Mouse (Mus musculus) kidney, postnatal 25 days (tissue): Measurements from ENCODE around the gene Myl4.
A peak's percentile ranks its signal among the peaks of the same experiment; 100 is the strongest.
"Not testable (repeated sequence)": the region's sequence is repeated elsewhere in the genome, so short reads cannot be mapped to it uniquely, and the experiment has no call there.

Experiments used
- DNase-seq, 2 experiments: peaks; one replicate each; pipeline ENCODE4 v3.0.0; 2021; ENCODE audit warnings: mixed read lengths in 2 of 2

Myl4 gene

DNA sequence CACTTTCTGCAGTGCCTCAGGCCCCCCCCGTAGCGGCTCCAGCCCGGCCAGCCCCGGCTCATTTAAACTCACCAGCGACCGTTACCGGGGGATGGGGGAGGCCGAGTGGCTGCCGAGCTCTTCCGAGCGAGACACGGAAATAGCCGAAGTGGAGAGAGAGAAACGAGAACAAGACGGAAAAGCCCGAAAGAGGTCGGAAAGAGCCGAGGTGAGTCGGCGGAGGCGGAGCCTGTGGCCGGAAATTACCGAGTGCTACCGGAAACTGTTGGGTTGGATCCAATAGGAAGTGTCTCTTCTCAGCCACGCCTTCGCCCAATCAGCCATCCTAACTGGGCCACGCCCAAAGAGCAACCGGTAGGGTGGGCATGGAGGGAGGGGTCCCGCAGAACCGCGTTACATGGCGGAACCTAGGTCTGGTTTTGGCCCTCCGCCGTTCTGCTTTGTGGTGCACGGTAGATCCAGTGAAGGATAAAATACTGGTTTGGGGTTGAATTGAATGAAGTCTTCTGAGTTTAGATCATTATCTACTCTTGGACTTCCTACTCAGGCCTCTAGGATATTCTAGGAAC is at the start of gene Myl4, which contains the start of gene Cdc27:
Gene Myl4, plus strand, starts transcription at position 258 of the 569 bp plus-strand sequence.
Gene Cdc27, minus strand, starts transcription at position 215 of the 569 bp plus-strand sequence.
- peak; percentile 95 to 99 for DNase-seq

DNA sequence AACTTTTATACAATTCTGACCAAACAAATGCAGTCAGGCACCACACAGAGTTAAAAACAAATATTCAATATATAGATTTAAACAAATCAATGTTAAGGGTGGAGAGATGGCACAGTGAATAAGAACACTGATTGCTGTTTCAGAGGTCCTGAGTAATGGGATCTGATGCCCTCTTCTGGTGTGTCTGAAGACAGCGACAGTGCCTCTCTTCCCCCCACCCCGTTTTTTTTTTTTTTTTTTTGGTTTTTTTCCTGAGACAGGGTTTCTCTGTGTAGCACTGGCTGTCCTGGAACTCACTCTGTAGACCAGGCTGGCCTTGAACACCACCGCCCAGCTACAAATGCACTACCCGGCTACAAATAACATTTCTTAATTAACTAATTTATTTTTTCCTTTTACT is 42.0 kb upstream of the Myl4 start:
- DNase-seq, result no peak

DNA sequence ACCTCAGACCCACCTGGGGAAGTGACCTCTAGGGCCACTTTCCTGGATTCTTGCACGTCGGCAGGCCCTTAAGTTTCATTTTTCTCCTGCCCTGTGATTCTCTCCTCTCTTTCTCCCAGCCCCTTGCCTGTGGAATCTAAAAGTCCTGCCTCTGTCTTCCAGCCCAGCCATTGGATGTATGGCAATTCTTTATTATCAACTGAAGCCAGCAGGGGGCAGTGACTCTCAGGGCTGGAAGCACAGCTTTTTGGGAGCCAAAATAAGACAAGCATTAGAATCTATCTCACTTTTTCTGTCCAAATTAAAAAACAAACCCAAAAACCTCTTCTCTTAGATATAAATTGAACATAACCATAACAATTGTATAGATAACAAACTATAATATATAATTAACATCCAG is 39.9 kb upstream of the Myl4 start:
- DNase-seq, result peak in 1 of 2 experiments; percentile 38

- no peak for DNase-seq
Measured at GRCm38 (mm10) chr11:104512436-104512835, 38.0 kb upstream of the Myl4 start.

- no peak for DNase-seq
Measured at GRCm38 (mm10) chr11:104525935-104526334, 24.5 kb upstream of the Myl4 start.

DNA sequence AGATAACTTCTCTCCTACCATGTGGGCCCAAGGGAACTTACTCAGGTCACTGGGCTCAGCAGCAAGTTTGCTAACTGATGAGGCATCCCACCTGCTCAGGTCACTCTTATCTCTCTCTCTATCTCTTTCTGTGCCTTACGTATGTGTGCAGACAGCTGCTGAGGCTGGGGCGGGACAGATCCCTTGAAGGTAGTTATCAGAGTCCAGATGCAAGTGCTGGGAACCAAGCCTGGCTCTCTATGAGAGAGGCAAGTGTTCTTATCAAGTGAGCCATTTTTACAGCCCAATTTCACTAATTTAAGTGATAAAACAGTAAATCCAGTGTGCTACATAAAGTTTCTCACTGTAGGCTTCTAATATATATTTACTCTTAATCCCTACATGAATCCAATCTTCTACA is 13.6 kb upstream of the Myl4 start:
- no peak for DNase-seq

GRCm38 (mm10) chr11:104537945-104538555 is 12.4 kb upstream of the Myl4 start:
- DNase-seq, result no peak

GRCm38 (mm10) chr11:104539811-104540210 is 10.7 kb upstream of the Myl4 start:
- DNase-seq, result peak in 1 of 2 experiments; percentile 13

- DNase-seq, result not testable (repeated sequence)
Measured at GRCm38 (mm10) chr11:104543337-104543736, 7.1 kb upstream of the Myl4 start.

- DNase-seq, result no peak
Measured at GRCm38 (mm10) chr11:104544507-104544906, 6.0 kb upstream of the Myl4 start.

GRCm38 (mm10) chr11:104547502-104547901 is 3.0 kb upstream of the Myl4 start:
- no peak for DNase-seq

- DNase-seq, result peak; percentile 75 to 85
Measured at GRCm38 (mm10) chr11:104549438-104550405, 741 bp upstream of the Myl4 start.

- no peak for DNase-seq
Measured at GRCm38 (mm10) chr11:104558065-104558464, 7.6 kb downstream of the Myl4 start.

GRCm38 (mm10) chr11:104558651-104559403 is 8.4 kb downstream of the Myl4 start:
- no peak for DNase-seq

DNA sequence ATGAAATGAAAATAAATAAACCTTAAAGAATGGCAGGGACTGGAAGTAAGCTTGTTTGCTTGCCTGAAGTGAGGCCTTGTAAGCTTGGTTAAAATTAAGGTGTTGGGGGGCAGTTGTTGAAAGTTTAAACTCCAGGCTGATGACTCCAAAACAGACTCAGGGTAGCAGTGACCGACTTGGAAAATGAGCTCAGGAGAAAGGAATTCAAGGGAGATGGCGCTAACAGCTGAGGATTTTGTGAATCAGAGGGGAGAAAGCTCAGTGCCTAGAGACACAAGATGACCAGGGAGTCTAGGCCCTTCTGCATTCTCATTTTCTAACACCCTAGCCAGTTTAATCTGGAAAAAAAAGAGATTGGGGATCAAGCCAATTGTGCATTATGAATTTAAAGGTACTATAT is 10.5 kb downstream of the Myl4 start:
- DNase-seq, result no peak

- DNase-seq, result no peak
Measured at GRCm38 (mm10) chr11:104563496-104563895, 13.0 kb downstream of the Myl4 start.

- DNase-seq, result no peak
Measured at GRCm38 (mm10) chr11:104565172-104565571, 14.7 kb downstream of the Myl4 start.

- DNase-seq, result no peak
Measured at GRCm38 (mm10) chr11:104566097-104566496, 15.6 kb downstream of the Myl4 start.

DNA sequence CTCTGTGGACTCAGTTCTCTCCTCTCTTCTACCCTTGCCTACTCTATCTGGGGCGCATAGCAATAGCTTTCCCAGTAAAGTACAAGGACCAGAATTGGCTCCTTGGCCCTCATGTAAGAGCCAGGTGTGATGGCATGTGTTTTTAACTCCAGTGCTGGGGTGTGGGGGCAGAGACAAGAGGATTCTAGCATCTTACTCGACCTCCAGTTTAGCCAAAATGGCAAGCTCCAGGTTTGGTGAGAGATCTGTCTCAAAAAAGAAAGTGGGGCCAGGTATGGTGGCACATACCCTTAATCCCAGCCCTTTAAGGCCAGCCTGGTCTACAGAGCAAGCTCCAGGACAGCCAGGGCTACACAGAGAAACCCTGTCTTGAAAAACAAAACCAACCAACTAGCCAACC is 16.3 kb downstream of the Myl4 start:
- no peak for DNase-seq

DNA sequence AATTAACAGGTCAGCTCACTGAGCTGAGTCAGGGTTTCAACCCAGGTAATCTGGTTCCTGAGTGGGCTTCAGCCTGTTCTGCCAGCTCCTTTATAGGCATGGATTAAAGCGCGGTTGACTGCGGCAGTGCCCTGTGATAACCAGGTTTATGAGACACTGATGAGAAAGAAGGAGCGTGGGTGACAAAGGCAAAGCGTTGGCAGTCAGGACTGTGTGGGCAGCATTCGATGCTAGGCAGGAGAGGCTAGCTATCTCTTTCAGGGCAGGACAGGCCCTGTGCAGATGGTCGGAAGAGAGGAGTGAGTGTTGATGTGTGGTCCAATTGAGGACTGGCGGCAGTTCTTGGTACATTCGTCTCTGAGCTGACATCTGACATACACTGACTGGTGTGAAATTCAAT is 17.3 kb downstream of the Myl4 start:
- no peak for DNase-seq

- no peak for DNase-seq
Measured at GRCm38 (mm10) chr11:104568326-104568725, 17.9 kb downstream of the Myl4 start.

- not testable (repeated sequence) for DNase-seq
Measured at GRCm38 (mm10) chr11:104570515-104570914, 20.1 kb downstream of the Myl4 start.

GRCm38 (mm10) chr11:104571373-104571772 is 20.9 kb downstream of the Myl4 start:
- peak in 1 of 2 experiments; percentile 26 for DNase-seq
